Mouse (Mus musculus): ENCODE results near the gene Stub1.

The Stub1 gene

DNA sequence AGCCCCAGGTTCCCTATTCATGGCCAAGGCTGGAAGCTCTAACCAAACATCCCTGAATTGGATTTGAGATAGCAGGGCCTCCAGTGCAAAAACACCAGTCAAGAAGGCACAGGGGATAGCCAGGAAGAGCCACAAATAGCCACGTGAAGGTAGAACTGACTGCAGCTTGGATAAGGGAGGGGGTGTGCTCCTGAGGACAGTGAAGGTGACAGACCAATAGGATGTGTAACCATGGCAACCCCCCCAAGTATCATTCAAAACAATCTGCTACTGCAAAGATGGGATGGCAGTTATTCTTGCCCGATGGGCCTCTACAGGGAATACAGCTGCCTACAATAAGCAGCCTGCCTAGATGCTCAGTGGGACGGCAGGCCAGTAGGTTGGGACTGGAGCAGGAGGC, 4.3 kb upstream of the Stub1 start:
- CTCF ChIA-PET: no interaction called here

DNA sequence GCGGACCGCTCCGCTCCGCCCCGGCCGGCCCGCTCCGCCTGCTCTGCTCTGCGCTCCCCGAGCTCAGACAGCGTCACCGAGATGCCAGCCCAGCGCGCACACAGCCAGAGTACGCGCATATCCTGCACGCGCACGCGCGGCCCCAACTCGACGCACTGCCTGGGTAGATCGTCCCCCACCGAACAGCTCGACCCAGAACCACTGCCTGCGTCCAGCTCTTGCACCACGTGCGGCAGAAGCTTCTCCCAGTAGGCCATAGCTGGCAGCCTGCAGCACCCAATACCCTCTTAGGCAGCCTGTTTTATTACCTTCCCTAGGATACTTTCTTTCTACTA, 3.8 kb upstream of the Stub1 start, which contains the start of gene Rhbdl1:
Gene Rhbdl1 (minus strand): TSS at position 220 of the 335 bp plus-strand sequence.
- CTCF ChIA-PET: no interaction called here

DNA sequence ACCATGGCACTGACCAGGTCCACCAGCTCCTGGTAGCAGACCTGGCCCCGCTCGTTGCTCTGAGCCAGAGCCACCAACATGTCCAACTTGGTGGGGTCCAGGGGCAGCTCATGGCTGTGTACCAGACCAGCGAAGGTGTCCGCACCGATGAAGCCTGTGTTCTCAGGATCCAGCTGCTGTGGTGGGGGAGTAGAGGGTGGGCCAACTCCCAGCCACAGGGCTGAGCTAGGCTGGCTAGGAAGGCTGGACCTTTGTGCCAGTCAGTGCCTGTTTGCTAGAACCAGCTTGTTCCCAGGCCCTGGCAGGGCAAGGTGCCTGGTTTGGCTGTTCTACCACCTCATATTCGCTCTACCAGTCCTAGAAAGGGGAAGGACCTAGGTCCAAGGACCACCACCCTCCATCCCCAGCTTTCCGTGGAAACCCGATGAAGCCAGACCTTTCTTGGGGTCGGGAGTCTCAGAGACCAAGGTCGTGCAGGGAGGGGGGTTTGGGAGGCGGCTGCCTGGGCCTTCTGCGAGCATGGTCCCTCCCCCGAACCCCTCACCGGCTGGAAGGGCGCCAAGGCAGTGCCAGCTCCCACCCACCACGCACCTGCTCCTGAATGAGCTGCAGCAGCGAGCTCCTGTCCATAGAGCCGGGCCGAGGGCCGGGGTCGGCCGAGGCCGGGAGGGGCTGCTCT, 3.3 kb upstream of the Stub1 start:
- CTCF ChIA-PET: no interaction called here

DNA sequence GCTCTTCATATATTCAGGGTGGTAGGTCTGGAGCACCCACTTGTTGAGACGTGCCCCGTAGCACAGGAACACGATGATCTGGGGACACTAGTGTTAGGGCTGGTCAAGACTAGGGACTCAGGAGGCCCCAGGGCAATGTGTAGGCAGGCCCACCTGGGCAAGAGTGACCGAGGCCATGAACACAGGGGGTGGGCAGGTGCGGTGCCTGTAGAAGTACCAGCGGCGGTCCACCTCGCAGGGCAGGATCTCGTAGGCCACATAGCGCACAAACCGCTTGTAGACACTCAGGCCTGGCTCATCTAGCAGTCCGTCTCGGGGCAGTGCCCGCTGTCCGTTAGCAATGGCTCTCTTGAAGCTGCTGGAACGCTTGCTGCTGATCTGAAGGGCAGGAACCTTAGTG, 2.6 kb upstream of the Stub1 start:
- CTCF ChIA-PET: no interaction called here

DNA sequence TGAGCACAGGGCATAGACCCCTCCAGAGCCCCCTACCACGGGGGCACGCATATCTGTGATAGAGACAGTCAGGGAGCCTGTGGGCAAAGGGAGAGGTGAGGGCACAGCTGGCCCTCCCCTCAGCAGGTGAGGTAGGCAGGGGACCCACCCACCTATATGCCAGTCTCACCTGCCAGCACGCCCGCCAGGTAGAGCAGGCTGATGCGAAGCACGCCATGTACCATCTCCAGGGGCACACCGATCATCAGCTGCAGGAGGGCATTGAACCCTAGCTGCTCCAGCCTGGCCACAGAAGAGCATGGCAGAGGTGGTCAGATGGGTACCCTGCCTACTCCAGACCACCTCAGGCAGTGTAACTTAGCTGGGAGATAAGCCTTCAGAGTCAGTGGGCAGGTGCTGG, 2.1 kb upstream of the Stub1 start:
- CTCF ChIA-PET: interaction anchor here (0.6 kb wide), 1 partner anchor 9 kb away, joined by 3 read pairs; the partner anchor contains the start of gene Rhot2

DNA sequence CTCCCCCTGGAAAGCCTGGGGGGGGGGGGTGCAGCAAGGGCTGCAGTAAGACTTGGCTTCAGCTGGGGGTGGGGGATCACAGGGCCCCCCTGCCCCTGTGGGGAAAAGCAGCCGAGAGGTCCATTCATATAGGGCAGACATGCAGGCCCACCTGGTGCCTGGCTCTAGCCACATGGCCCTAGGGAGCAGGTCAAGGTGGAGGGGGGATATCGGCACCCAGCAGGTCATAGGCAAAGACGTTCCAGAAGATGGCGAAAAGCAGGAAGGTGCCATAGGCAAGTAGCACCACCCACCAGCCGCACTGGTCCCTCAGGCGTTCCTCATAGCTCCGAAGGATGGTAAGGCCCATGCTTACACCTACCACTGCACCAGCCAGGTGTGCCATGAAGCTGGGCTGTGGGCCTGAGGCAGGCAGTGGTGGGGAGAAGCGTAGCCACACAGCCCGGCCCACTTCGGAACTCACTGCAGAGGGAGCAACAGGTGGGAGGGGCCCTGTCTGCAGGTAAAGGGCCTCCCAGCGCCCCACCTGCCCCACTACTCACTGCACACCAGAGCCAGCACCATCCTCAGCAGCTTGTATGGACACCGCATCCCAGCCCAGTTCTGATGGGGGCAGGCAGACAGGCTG, 1.5 kb upstream of the Stub1 start:
- CTCF ChIA-PET: interaction anchor here (0.5 to 0.7 kb wide), 4 partner anchors 8 to 61 kb away, joined by 3 read pairs; partner anchors contain the start of gene Rhot2

DNA sequence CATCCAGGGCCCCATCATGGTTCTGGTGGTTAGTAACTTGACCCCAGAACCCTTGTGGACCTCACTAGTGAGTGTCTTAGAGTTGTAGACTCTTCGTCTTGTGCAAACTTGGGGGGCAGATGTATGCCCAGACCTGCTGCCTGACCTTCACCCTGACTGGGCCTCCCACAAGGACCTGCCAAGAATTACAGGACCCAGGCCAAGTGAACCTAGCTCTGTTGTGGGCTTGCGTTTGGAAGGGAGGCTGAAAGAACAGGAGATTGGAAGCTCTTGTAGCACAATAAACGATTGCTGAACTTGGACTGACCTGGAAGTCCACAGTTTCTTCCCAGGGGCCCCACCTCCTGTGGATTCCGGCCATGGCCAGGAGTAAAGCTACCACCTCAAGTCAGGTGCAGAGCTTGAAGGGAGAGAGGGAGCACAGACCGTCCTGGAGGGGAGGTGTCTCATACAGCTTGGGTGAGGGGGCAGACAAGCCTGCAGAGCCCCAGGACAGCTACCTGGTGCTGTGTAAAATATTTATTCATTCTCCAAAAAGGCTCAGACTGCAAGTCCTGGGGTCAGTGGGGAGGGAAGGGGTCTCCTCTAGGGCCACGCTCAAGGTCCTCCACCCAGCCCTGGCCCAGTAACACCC, 874 bp upstream of the Stub1 start:
- CTCF ChIA-PET: interaction anchor here (0.5 to 1.4 kb wide), 4 partner anchors 8 to 60 kb away, joined by 3 to 4 read pairs (median 3); no protein-coding TSS in a partner anchor

DNA sequence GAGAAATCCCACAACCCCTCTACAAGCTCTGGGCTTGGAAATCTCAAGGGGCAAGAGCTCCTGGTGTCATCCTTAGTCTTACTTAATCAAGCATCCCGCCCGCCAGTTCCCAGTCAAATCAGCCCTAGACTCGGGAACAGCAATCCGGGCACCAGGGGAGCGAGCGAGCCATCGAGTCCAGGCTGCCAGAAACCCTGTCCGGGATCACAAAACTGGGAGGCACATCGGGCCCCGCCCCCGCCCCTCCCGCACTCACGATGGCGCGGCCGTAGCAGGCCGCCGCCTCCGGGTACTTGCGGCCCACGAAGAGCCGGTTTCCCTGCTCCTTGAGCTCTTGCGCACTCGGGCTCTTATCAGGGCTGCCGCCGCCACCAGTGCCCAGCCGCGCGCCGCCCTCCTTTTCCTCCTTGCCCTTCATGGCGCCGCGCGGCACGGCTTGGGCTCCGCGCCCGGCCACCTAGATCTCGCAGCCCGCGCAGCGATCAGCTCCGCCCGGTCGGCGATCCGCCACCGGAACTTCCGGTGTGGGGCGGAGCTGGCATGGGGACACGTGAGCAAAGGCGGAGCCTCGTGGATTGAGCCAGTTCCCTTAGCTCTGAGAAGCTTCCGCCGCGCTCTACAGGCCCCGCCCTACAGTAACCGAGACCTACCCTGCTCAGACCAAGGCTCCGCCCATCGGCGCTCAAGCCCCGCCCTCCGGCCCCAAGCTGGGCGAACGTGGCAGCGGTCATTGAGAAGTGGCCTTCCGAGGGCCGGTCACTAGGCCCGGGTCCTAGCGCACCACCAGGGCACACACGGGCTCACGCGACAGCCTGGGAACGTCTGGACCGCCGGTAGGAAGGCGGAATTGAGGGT, 541 bp downstream of the Stub1 start:
- CTCF ChIA-PET: interaction anchor here (0.6 to 1.4 kb wide), 4 partner anchors 15 to 29 kb away, joined by 3 to 4 read pairs (median 3); no protein-coding TSS in a partner anchor

DNA sequence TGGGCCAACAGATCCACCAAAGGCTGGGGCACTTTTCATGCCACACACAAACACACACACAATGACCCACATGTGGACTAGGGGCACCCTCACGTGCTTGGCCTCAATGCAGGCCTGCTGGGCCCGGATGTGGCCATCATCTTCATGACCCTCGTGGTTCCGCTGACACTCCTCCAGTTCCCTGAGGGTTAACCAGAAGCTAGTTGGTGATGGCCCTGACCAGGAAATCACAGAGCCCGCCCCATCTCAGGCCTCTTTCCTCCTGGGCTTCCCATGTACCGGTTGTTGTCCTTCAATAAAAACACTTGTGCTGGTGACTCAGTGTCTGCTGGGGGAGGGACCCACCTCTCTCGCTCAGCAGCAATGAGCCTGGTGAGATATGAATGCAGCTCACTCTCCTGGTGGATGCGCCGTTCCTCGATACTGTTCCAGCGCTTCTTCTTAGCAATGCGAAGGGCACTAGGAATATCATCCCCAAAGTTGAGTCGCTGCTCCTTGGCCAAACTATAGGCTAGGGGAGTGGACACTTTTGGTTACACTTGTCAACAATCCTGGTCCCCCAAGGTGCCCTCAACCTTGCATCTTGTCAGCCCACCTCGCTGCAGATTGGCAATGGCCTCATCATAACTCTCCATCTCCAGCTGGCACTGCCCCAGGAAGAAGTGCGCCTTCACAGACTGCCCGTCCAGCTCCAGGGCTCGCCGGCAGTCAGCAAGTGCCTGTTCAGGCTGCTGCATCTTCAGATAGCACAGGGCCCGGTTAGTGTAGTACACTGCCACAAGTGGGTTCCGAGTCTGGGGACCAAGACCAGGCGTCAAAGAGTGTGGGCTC, 1.5 kb downstream of the Stub1 start:
- CTCF ChIA-PET: no interaction called here

DNA sequence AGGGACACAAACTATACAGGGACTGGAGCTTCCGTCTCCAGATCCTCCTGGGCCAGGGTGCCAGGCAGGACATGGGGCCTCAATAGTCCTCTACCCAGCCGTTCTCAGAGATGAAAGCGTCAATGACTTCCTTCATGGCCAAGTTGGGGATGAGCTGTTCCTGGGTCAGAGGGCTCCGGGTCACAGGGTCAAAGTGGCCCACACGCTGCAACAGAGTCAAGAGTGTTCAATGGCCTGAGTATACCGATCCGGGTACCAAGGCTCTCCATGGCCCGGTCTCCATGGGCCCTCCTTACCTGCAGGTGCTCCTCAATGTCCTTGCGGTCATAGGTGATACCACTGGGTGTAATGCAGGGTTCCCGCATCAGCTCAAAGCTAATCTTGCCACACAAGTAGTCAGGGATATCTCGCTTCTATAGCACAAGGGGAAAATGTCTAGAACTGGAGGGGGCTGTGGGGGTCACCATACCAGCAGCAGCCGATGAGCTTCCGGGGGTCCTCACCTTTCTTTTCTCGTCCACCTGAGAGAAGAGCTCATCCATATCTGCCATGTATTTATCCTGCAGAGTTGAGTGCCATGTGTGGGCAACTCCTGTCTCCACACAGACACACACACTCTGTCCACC, 2.3 kb downstream of the Stub1 start:
- CTCF ChIA-PET: interaction anchor here (0.7 kb wide), 1 partner anchor 210 kb away, joined by 5 read pairs; no protein-coding TSS in a partner anchor

DNA sequence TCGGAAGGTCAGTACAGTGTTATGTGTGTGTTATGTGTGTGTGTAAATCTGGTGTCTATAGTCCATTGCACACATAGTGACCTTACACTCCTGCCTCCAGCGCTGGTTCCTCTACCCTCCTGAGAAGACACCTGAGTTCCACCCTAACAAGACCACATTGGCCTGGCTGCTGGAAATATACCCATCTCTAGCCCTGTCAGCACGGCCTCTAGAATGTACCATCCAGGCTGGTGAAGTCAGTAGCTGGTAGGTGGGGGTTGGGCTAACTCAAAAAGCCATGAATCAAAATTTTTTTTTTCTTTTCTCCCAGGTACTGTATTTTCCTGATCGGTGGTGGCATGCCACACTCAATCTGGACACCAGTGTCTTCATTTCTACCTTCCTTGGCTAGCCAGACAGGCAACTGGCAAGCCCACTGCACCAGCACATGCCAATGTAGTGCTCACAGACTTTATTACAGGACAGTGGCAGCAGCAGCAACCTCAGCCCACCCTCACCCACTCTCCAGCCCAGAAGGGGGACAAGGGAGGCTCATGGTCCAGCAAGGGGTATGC, 2.9 kb downstream of the Stub1 start:
- CTCF ChIA-PET: no interaction called here

DNA sequence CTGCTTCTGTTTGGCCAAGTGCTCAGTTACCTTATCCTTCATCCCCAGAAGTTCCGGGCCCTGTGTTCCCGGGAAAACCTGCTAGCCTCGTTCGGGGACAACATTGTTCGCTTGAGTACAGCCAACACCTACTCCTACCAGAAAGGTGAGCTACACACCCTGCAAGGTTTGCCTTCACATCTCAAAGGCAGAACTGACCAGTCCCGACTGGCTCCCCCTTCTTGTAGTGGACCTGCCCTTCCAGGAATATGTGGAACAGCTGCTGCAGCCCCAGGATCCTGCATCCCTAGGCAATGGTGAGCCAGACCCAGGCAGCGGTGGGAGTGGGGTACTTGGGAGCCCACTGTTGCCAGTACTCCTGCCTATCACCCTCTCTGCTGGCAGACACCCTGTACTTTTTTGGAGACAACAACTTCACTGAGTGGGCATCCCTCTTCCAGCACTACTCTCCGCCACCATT, 3.6 kb downstream of the Stub1 start:
- CTCF ChIA-PET: no interaction called here

DNA sequence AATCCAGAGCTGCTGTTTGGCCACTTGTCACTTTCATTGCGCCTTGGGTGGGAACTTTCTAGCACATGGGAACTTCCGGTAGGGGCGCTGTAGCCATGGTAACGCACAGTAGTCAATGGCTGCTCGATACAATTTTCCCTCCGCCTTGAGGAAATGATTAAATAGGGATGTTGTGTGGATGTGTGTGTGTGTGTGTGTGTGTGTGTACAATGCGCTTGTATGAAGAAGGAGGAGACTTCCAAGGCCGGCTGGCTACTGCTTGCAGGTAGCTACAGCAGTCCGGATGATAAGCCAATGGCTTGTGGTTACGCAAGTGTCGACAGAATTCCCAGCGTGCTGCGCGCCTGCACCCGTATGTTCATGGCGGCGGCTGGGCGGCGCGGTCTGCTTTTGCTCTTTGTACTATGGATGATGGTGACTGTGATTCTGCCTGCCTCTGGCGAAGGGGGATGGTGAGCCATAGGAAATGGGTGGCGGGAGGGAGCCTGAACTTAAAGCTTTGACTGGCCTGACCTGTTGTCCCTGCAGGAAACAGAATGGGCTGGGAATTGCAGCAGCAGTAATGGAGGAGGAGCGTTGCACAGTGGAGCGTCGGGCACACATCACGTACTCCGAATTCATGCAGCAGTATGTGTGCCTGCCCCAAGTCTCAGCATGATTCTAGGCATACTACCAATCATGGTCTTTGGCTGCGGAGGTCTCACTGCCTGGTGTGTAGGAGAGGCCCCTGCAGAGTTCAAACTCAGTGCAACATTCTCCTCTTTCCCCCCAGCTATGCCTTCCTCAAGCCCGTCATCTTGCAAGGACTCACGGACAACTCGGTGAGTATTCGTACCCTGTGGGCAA, 4.3 kb downstream of the Stub1 start, which contains the start of gene Jmjd8:
Gene Jmjd8 (plus strand): TSS at position 156 of the 846 bp plus-strand sequence.
- CTCF ChIA-PET: interaction anchor here (0.7 kb wide), 1 partner anchor 21 kb away, joined by 3 read pairs; no protein-coding TSS in a partner anchor

DNA sequence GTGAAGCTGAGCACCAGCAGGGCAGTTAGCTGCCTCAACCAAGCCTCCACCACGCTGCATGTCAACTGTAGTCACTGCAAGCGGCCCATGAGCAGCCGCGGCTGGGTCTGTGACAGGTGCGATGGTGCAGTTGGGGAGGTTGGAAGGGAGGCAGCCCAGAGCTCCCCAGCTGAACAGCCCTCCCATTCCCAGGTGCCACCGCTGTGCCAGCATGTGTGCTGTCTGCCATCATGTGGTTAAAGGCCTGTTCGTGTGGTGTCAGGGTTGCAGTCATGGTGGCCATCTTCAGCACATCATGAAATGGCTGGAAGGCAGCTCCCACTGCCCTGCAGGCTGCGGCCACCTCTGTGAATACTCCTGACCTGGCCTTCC, 5.0 kb downstream of the Stub1 start:
- CTCF ChIA-PET: interaction anchor here (0.7 kb wide), 1 partner anchor 21 kb away, joined by 3 read pairs; no protein-coding TSS in a partner anchor

DNA sequence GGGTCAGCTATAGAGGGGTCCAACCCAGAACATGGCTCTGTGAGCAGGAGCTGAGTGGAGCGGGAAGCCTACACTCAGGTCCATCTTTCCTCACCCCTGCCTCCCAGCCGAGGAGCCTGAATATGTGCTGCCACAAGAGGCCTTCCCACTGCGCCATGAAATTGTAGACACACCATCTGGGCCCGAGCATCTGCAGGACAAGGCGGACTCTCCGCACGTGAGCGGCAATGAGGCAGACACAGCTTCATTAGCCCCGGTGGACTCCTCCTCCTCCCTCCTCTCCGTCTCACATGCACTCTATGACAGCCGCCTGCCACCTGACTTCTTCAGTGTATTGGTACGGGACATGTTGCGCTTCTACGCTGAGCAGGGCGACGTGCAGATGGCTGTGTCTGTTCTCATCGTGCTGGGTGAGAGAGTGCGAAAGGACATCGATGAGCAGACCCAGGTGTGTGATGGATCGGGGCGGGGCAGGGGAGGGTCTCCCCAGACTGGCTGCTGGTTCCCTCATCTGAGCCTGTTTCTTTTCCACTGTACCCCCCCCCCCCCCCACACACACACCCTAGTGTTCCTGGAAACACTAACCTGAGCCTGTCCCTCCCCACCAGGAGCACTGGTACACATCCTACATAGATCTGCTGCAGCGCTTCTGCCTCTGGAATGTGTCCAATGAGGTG, 5.5 kb downstream of the Stub1 start:
- CTCF ChIA-PET: interaction anchor here (0.7 kb wide), 1 partner anchor 20 kb away, joined by 3 read pairs; no protein-coding TSS in a partner anchor

DNA sequence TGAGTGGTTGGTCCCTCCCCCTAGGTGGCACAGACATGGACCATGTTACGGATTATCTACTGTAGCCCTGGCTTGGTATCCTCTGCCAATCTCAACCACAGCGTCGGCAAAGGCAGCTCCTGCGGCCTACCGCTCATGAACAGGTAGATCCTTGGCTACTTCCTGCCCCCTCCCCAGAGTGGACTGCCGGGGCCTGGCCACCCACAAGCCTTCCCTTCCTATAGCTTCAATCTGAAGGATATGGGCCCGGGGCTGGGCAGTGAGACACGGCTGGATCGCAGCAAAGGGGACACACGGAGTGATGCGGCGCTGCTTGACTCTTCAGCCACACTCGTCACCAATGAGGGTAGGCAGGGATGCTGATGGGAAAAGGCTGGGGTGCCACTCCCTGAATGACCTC, 6.2 kb downstream of the Stub1 start:
- CTCF ChIA-PET: no interaction called here

DNA sequence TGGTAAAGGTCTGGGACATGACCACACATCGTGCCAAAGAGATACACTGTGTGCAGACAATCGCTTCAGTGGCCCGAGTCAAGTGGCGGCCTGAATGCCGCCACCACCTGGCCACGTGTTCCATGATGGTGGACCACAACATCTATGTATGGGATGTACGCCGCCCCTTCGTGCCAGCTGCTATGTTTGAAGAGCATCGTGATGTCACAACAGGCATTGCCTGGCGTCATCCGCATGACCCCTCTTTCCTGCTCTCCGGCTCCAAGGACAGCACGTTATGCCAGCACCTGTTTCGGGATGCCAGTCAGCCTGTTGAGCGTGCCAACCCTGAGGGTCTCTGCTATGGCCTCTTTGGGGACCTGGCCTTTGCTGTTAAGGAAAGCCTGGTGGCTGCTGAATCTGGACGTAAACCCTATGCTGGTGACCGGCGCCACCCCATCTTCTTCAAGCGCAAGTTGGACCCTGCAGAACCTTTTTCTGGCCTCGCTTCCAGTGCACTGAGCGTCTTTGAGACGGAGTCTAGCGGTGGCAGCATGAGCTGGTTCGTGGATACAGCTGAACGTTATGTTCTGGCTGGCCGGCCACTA, 7.1 kb downstream of the Stub1 start:
- CTCF ChIA-PET: no interaction called here

DNA sequence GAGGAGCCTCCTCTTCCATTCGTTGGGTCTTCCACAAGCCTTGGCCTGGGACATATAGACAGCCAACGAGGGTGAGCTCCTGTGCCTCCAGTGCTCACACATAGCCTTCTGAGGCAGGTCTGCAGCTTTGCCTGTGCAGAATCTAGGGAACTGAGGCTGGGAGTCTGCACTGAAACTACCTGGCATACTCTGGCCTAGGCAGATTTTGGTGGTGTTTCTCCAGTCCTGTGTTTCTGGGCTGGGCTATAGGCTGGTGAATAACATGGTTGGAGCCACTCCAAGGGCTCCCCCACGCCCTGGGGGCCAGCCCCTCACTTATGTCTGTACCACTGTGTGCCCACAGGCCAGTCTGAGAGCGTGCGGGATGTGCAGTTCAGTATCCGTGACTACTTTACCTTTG, 7.9 kb downstream of the Stub1 start:
- CTCF ChIA-PET: no interaction called here
